Mouse (Mus musculus) forebrain, postnatal 0 days (tissue): ENCODE results near the gene Lysmd4. TPM values are rescaled to one million over a fixed set of nuclear protein-coding genes. Genes with fewer than 3 reads are reported as not detected.
"Not testable (repeated sequence)": the region's sequence is repeated elsewhere in the genome, so short reads cannot be mapped to it uniquely, and the experiment has no call there.

Experiments used
- ATAC-seq: fragments of 200-750 bp; cut with Nextera tagmentation; 2 replicates; pipeline ENCODE4 v1.8.0; 2017; ENCODE audit warnings: mild to moderate bottlenecking, moderate library complexity
- DNase-seq: peaks from one replicate; pipeline ENCODE4 v3.0.0-alpha.2; 2015
- H3K27ac ChIP-seq: fragments of 300-500 bp; sonication (generic); 2 replicates; pipeline ENCODE4 v1.5.1; 2014; ENCODE audit warnings: low read depth, mild to moderate bottlenecking, antibody characterized with exemption, low read length, moderate library complexity, mixed read lengths
- H3K27me3 ChIP-seq: fragments of 300-500 bp; sonication (generic); 2 replicates; pipeline ENCODE4 v1.6.1; 2014; ENCODE audit warnings: mild to moderate bottlenecking, low read length, mixed read lengths; ENCODE audit not compliant: insufficient read depth
- H3K36me3 ChIP-seq: fragments of 300-500 bp; sonication (generic); 2 replicates; pipeline ENCODE4 v1.6.1; 2014; ENCODE audit warnings: mild to moderate bottlenecking, moderate library complexity; ENCODE audit not compliant: insufficient read depth
- H3K4me1 ChIP-seq: fragments of 300-500 bp; sonication (generic); 2 replicates; pipeline ENCODE4 v1.6.1; 2014; ENCODE audit warnings: antibody characterized with exemption; ENCODE audit not compliant: insufficient read depth
- H3K4me2 ChIP-seq: fragments of 300-500 bp; sonication (generic); 2 replicates; pipeline ENCODE4 v1.6.1; 2014; ENCODE audit warnings: low read depth, mild to moderate bottlenecking, moderate library complexity
- H3K4me3 ChIP-seq: fragments of 300-500 bp; sonication (generic); 2 replicates; pipeline ENCODE4 v1.5.1; 2014; ENCODE audit warnings: low read depth, low read length, mixed read lengths
- H3K9ac ChIP-seq: fragments of 300-500 bp; sonication (generic); 2 replicates; pipeline ENCODE4 v1.6.1; 2014; ENCODE audit warnings: mild to moderate bottlenecking
- H3K9me3 ChIP-seq: fragments of 300-500 bp; sonication (generic); 2 replicates; pipeline ENCODE4 v1.6.1; 2016; ENCODE audit warnings: low read length
- CTCF ChIP-seq: sonication (generic); IDR thresholded peaks from 2 replicates; pipeline ENCODE4 v1.5.1; 2016; ENCODE audit warnings: antibody characterized with exemption, control low read depth, low read depth
- WGBS: fragments of 180-500 bp; shearing (Covaris S2); extraction: QIAGEN DNeasy Blood & Tissue Kit; methylation state at CpG from one replicate; pipeline ENCODE4 v1.1.7; 2014; 5-methylcytosine and 5-hydroxymethylcytosine counted together
- polyA plus RNA-seq: library from polyadenylated mRNA; unstranded; fragments of >200 nt; fragmentation: Nextera tagmentation; extraction: Ambion mirVana; gene quantifications from 2 replicates; pipeline ENCODE4 v1.2.1, GENCODE M21; 2015
- total RNA-seq: library from RNA; depleted of rRNA; stranded (reverse); fragments of >200 nt; gene quantifications from 2 replicates; pipeline ENCODE4 v1.2.3, GENCODE M21; 2014

Lysmd4 gene
- total and polyA plus RNA-seq, 2 experiments from 2014 or later: 40.7 to 44.9 TPM

DNA sequence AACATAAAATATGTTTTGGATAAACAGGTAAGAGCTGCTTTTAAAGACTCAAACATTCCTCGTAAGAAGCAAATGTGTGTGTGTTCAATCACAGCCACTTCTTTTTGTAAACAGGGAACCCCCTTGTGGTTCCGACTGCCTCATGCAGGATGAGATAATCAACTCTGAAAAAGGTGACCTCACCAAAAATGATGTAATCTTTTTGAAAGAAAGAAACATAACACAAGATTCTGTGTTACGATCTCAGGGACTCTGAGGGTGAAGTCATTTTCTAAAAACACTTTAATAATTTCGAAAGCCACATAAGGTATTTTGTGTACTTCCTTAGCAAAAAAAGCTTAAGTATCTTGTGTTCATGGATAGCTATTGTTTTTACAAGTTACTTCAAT is 21.5 kb downstream of the Lysmd4 start:
- Histone ChIP-seq H3K27me3 (no peaks in the 10 kb centered on the region), H3K9me3 (no peaks in the 10 kb centered on the region), H3K36me3 (peaks cover 10% of the 10 kb centered on the region; the same call in 1 of the 2 replicates), H3K27ac (no peak overlapping the region), H3K4me1 (no peaks in the 10 kb centered on the region), H3K4me2 (no peak overlapping the region), H3K4me3 (no peak overlapping the region), H3K9ac (no peak overlapping the region)
- ATAC-seq (peak; percentile 69), DNase-seq (peak; percentile 23)
- WGBS: 25% methylated on average over 4 of the region's 4 CpGs
- peak; percentile 45 for TF ChIP-seq CTCF

DNA sequence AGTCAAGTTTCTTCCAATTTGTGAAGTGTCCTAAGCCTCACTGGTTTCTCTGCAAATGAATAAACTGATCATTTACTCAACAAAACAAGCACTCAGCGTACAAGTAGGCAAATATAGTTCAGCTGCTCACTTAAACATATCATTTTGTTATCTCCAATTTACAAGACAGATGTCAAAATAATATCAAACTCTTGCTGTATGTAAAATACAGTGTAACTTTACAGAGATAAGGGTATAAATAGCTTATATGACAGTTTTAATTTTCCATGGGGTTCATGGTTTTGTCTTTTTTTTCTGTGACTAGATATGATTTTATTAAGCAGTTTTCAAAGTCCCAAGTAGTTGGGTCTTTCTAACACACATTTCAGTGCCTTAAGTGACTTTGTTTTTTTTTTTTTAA is 22.9 kb downstream of the Lysmd4 start:
- TF ChIP-seq CTCF: no peak
- ATAC-seq (no peak), DNase-seq (no peak)
- Histone ChIP-seq H3K9me3 (no peaks in the 10 kb centered on the region), H3K4me3 (no peak overlapping the region), H3K36me3 (peaks cover 5% of the 10 kb centered on the region; the same call in 1 of the 2 replicates), H3K9ac (no peak overlapping the region), H3K4me2 (no peak overlapping the region), H3K4me1 (no peaks in the 10 kb centered on the region), H3K27ac (no peak overlapping the region), H3K27me3 (no peaks in the 10 kb centered on the region)
- WGBS: 62% methylated on average over 1 of the region's 1 CpGs

- Histone ChIP-seq H3K9me3 (no peaks in the 10 kb centered on the region), H3K4me3 (no peak overlapping the region), H3K9ac (no peak overlapping the region), H3K36me3 (peaks cover 4% of the 10 kb centered on the region; the same call in 1 of the 2 replicates), H3K27ac (no peak overlapping the region), H3K4me1 (no peaks in the 10 kb centered on the region), H3K4me2 (no peak overlapping the region), H3K27me3 (no peaks in the 10 kb centered on the region)
- TF ChIP-seq CTCF: no peak
- no peak for ATAC-seq
- 59% methylated on average over 2 of the region's 2 CpGs for WGBS
- DNase-seq: no peak
Observed at GRCm38 (mm10) chr7:67246067-67246466, 23.7 kb downstream of the Lysmd4 start.

DNA sequence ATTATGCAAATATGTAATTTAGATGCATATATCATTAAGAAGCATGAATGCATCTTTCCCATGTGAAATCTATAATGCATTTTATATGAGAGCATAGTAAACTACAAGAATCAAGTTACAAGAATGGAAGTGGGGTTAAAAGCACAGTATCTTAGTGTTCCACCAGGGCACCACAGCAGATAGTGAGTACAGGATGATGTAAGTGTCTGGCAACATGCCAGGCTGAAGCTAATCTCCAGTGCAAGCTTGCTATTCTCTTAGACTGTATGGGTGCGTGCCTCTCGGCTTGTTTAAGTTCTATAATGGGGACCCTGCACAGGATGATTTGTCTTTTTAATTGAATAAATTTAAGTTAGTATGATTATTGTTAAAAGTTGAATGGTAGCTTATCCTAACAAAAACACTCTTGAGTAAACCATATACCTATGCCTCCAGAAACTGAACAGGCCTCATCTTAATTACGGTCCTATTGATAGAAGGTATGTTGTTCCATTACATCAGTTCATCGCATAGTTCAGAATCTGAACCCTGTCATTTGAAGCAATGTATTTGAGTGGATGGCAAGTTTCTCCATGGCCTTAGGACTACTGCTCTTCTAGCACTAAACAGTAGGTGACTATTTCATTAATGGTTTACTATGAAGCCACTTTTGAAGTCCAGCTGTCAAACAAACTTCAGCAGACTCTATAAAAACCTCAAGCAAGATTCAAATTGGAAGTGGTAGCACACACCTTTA is 37.7 kb downstream of the Lysmd4 start:
- DNase-seq (peak; percentile 68), ATAC-seq (peak; percentile 80)
- Histone ChIP-seq H3K9me3 (no peaks in the 10 kb centered on the region), H3K4me3 (no peak overlapping the region), H3K27ac (no peak overlapping the region), H3K36me3 (peaks cover 14% of the 10 kb centered on the region), H3K27me3 (no peaks in the 10 kb centered on the region), H3K9ac (no peak overlapping the region), H3K4me1 (no peaks in the 10 kb centered on the region), H3K4me2 (no peak overlapping the region)
- TF ChIP-seq CTCF: peak; percentile 40; the same call in 1 of the 2 replicates
- WGBS: 31% methylated on average over 4 of the region's 4 CpGs

GRCm38 (mm10) chr7:67270447-67270846 is 48.1 kb downstream of the Lysmd4 start:
- WGBS: 87% methylated on average over 4 of the region's 4 CpGs

DNA sequence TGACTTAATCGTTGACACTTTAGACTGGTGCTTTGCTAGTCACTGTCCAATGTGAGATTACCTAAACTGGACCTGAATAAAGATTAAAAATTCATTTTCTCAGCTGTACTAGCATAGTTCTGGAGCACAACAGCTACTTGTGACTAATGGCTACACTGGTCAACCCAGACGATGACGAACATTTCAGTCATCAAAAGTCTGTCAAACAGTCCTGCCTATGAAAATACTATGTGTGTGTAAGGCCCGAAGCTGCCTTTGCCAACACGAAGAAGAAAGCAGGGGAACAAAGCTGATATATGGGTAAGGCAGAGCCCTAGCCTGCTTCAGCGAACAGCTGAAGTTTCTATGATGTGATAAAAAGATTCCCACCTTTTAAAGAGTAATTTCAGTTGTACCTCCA is 61.2 kb downstream of the Lysmd4 start:
- TF ChIP-seq CTCF: no peak
- H3K9me3 ChIP-seq: no peaks in the 10 kb centered on the region
- H3K4me1 ChIP-seq: no peaks in the 10 kb centered on the region
- no peak overlapping the region for H3K9ac ChIP-seq
- DNase-seq: no peak
- H3K36me3 ChIP-seq: no peaks in the 10 kb centered on the region
- WGBS: 97% methylated on average over 6 of the region's 6 CpGs
- H3K27ac ChIP-seq: no peak overlapping the region
- H3K4me3 ChIP-seq: no peak overlapping the region
- no peaks in the 10 kb centered on the region for H3K27me3 ChIP-seq
- no peak overlapping the region for H3K4me2 ChIP-seq
- ATAC-seq: no peak

More at GRCm38 (mm10) chr7:67270447-67270846, 48.1 kb downstream of the Lysmd4 start:
- not testable (repeated sequence) for H3K4me3 ChIP-seq, H3K4me2 ChIP-seq, DNase-seq, H3K27me3 ChIP-seq, ATAC-seq, H3K36me3 ChIP-seq, H3K9ac ChIP-seq, H3K9me3 ChIP-seq, H3K4me1 ChIP-seq, H3K27ac ChIP-seq

DNA sequence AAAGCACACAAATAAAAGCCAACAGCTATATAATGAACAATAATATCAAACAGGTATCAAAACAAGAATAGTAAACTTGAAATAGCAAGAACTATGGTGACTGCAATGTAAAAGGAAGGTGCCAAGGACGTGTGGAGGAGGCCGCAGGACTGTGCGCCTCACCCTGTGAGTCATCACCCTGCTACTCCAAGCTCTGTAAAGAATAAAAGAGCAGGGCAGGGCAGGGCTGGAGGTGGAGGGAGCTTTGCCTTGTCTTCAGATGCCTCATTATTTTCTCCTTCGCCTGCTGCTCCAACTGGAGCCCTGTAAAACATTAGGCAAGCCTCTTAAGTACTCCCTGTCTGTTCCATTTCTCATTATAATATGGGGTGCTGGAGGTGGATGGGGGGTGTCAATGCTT is 65.1 kb downstream of the Lysmd4 start:
- Histone ChIP-seq H3K27me3 (no peaks in the 10 kb centered on the region), H3K27ac (no peak overlapping the region), H3K4me2 (no peak overlapping the region), H3K36me3 (no peaks in the 10 kb centered on the region), H3K9me3 (no peaks in the 10 kb centered on the region), H3K9ac (no peak overlapping the region), H3K4me1 (no peaks in the 10 kb centered on the region), H3K4me3 (no peak overlapping the region)
- no peak for TF ChIP-seq CTCF
- 70% methylated on average over 4 of the region's 4 CpGs for WGBS
- no peak for DNase-seq
- ATAC-seq: no peak
